Mouse (Mus musculus) right cerebral cortex, postnatal 10 days (tissue): ENCODE data around the gene Kntc1.

Experiments
- DNase-seq, 2 experiments: peaks; one replicate each; pipeline ENCODE4 v3.0.0; 2021; ENCODE audit warnings: low spot score in 2 of 2

Gene Kntc1

DNA sequence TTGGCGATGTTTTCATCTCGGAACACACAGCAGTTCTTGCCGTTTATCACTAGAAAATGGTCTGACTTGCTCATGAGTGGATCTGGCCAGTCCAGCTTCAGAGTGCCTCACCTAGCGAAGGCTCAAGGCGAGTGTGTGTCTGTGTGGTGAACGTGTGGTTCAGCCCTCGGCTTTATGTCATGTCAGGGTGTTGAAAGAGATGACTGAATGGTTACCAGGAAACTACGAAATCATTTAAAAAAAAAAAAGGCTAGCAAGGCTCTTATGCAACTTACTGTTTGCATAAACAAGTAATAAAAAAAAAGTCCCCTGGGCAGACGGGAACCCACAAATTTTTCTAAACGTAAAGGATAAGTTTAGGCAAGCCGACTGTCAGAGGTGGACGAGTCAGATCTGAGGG is 115.8 kb downstream of the Kntc1 start, which contains the start of gene Hcar2:
Hcar2 (minus strand) TSS at position 135 of the 400 bp plus-strand sequence.
- no peak for DNase-seq

DNA sequence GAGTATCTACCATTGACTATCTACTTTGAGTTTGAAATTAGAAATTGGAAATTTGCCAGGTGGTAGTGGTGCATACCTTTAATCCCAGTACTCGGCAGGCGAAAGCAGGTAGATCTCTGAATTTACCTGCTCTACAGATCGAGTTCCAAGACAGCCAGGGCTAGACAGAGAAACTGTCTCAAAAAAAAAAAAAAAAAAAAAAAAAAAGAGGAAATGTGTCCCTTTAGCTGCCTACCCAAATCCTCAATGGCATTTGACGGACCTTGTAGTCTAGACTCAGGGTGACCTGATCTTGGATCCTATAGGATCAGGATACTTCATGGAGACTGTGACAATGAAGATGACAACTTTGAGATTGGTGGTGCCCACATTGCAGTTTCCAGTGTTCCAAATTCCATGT is 116.9 kb downstream of the Kntc1 start:
- no peak for DNase-seq

DNA sequence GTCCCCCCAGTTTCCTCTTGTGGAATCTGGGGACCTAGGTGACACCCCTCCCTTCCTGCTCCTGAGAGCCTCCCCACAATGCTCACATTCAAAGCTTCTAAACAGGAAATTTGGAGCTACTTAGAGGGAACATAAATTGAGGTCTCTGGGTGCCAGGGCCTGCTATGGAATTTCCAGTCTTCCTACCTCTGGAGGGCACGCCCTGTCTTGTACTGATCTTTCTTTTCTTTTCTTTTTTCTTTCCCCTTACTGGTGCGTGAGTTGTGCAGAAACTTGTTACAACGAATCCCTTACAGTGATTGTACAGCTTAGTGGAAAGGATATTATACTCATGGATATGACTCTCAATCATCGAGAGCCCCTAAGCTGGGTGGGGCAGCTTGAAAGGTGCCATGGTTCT is 120.1 kb downstream of the Kntc1 start:
- DNase-seq, result no peak
